Mouse (Mus musculus) common myeloid progenitor, adult 5-6 weeks (primary cell): ENCODE data around the gene Polr2b. TPM values are rescaled to one million over a fixed set of nuclear protein-coding genes. Genes with fewer than 3 reads are reported as not detected.

Experiments
- ATAC-seq: replicated peaks from 2 replicates; pipeline ENCODE4 v1.8.0; 2016; ENCODE audit warnings: low read depth, mild to moderate bottlenecking, moderate TSS enrichment, inconsistent platforms; ENCODE audit not compliant: poor library complexity, severe bottlenecking
- total RNA-seq: library from RNA; stranded (forward); fragments of 200-1000, 187-1606 nt; gene quantifications from 2 replicates; pipeline ENCODE4 v1.2.3, GENCODE M21; 2017

Gene Polr2b
- 160 and 171 TPM in 2 replicates for total RNA-seq

GRCm38 (mm10) chr5:77309924-77310772, at the start of gene Polr2b, which contains the start of gene Noa1:
Polr2b (plus strand) TSS chr5:77310147.
Noa1 (minus strand) TSS chr5:77310084.
- peak; percentile 86 for ATAC-seq

GRCm38 (mm10) chr5:77261137-77261536, 48.8 kb upstream of the Polr2b start:
- ATAC-seq: no peak

GRCm38 (mm10) chr5:77262105-77262504, 47.8 kb upstream of the Polr2b start:
- ATAC-seq: no peak

- peak; percentile 83 for ATAC-seq
These were observed 44.8 kb upstream of the Polr2b start, which contains the start of gene Rest for GRCm38 (mm10) chr5:77265081-77265670. Rest (plus strand) TSS chr5:77265491.

GRCm38 (mm10) chr5:77265671-77266065, 44.3 kb upstream of the Polr2b start:
- ATAC-seq: peak; percentile 23

GRCm38 (mm10) chr5:77266066-77266885, 43.7 kb upstream of the Polr2b start:
- ATAC-seq: peak; percentile 16; the same call in 1 of the 2 replicates

GRCm38 (mm10) chr5:77266886-77267401, 43.0 kb upstream of the Polr2b start:
- peak; percentile 37 for ATAC-seq

- no peak for ATAC-seq
These were observed 42.5 kb upstream of the Polr2b start for GRCm38 (mm10) chr5:77267441-77267840.

- ATAC-seq: no peak
These were observed 41.9 kb upstream of the Polr2b start for GRCm38 (mm10) chr5:77267957-77268624.

GRCm38 (mm10) chr5:77269399-77269798, 40.5 kb upstream of the Polr2b start:
- no peak for ATAC-seq

GRCm38 (mm10) chr5:77273151-77273550, 36.8 kb upstream of the Polr2b start:
- ATAC-seq: peak; percentile 59

- peak; percentile 75 for ATAC-seq
These were observed 34.0 kb upstream of the Polr2b start for GRCm38 (mm10) chr5:77275950-77276349.

- ATAC-seq: no peak; the same call in 1 of the 2 replicates
These were observed 32.7 kb upstream of the Polr2b start for GRCm38 (mm10) chr5:77277204-77277603.

GRCm38 (mm10) chr5:77281518-77282174, 28.3 kb upstream of the Polr2b start:
- ATAC-seq: no peak

GRCm38 (mm10) chr5:77282242-77282641, 27.7 kb upstream of the Polr2b start:
- ATAC-seq: no peak

GRCm38 (mm10) chr5:77285685-77286084, 24.3 kb upstream of the Polr2b start:
- ATAC-seq: no peak

- ATAC-seq: no peak
These were observed 23.0 kb upstream of the Polr2b start for GRCm38 (mm10) chr5:77286904-77287303.

GRCm38 (mm10) chr5:77287901-77288300, 22.0 kb upstream of the Polr2b start:
- ATAC-seq: no peak

- peak; percentile 31; the same call in 1 of the 2 replicates for ATAC-seq
These were observed 20.3 kb upstream of the Polr2b start for GRCm38 (mm10) chr5:77289686-77290085.
